Mouse (Mus musculus): ENCODE measurements around the gene Naga.

DNA sequence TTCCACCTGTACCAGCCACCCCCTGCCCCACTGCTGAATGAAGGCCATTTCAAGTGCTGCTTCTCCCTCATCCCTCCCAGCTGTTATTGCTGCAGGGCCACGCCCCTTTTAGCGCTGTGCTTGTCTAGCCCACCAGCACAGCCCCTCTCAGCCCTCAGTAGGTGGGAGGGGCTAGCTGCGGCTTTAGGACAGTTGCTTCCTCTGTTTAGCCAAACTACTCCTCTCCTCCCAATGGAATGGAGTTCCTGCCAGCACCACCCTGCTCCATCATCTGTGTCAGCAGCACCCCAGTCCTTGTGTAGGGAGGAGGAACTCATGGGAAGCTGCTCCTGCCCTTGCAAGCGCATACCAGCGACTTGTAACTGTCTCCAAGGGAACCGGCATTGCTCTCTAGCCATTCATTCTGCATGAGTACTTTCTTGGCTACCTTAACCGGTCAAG lies 45.4 kb downstream of the Naga start:
- TF ChIP-seq CTCF (IDR thresholded peaks at IDR 0.05; ENCODE audit: low read depth): no peak
- TF ChIP-seq EP300 (IDR thresholded peaks at IDR 0.05; ENCODE audit: low read depth): no peak

Measured in heart, postnatal 0 days (tissue).